Mouse (Mus musculus) intestine, embryonic 14.5 days (tissue): ENCODE results near the gene Cped1. TPM values are rescaled to one million over a fixed set of nuclear protein-coding genes. Genes with fewer than 3 reads are reported as not detected.

Experiments
- ATAC-seq: fragments of 200-750 bp; cut with Nextera tagmentation; replicated peaks from 2 replicates; pipeline ENCODE4 v1.8.0; 2017; ENCODE audit warnings: low read depth, moderate number of reproducible peaks, moderate TSS enrichment, moderate library complexity; ENCODE audit not compliant: low FRiP score, low TSS enrichment
- DNase-seq: peaks from one replicate; pipeline ENCODE4 v3.0.0-alpha.2; 2018; ENCODE audit warnings: low spot score
- H3K27ac ChIP-seq: fragments of 300-500 bp; sonication (generic); 2 replicates; pipeline ENCODE4 v1.5.1; 2014; ENCODE audit warnings: low read depth, mild to moderate bottlenecking, control low read depth
- H3K27me3 ChIP-seq: fragments of 300-500 bp; sonication (generic); replicated peaks from 2 replicates; pipeline ENCODE4 v1.6.1; 2014; ENCODE audit warnings: low read length, control low read depth; ENCODE audit not compliant: control insufficient read depth, insufficient read depth
- H3K36me3 ChIP-seq: fragments of 300-500 bp; sonication (generic); 2 replicates; pipeline ENCODE4 v1.6.1; 2014; ENCODE audit warnings: low read length, control low read depth; ENCODE audit not compliant: control insufficient read depth, insufficient read depth
- H3K4me1 ChIP-seq: fragments of 300-500 bp; sonication (generic); replicated peaks from 2 replicates; pipeline ENCODE4 v1.6.1; 2014; ENCODE audit warnings: low read length, control low read depth, mixed read lengths; ENCODE audit not compliant: control insufficient read depth, insufficient read depth
- H3K4me2 ChIP-seq: fragments of 300-500 bp; sonication (generic); 2 replicates; pipeline ENCODE4 v1.6.1; 2014; ENCODE audit warnings: low read length
- H3K4me3 ChIP-seq: fragments of 300-500 bp; sonication (generic); 2 replicates; pipeline ENCODE4 v1.5.1; 2014; ENCODE audit warnings: low read depth, low read length, control low read depth, mixed read lengths
- H3K9ac ChIP-seq: fragments of 300-500 bp; sonication (generic); 2 replicates; pipeline ENCODE4 v1.6.1; 2014; ENCODE audit warnings: mild to moderate bottlenecking, low read length
- H3K9me3 ChIP-seq: fragments of 300-500 bp; sonication (generic); 2 replicates; pipeline ENCODE4 v1.6.1; 2016; ENCODE audit warnings: low read length, control low read depth; ENCODE audit not compliant: control insufficient read depth
- WGBS: fragments of 180-500 bp; shearing (Covaris S2); extraction: QIAGEN DNeasy Blood & Tissue Kit; methylation state at CpG from one replicate; pipeline ENCODE4 v1.1.7; 2014; 5-methylcytosine and 5-hydroxymethylcytosine counted together
- polyA plus RNA-seq: library from polyadenylated mRNA; unstranded; fragments of >200 nt; fragmentation: Nextera tagmentation; extraction: Ambion mirVana; gene quantifications from 2 replicates; pipeline ENCODE4 v1.2.1, GENCODE M21; 2014

The Cped1 gene
- polyA plus RNA-seq, 1 experiment from 2014 or later, result 35.5 TPM

GRCm38 (mm10) chr6:22213187-22213586 lies 227.5 kb downstream of the Cped1 start:
- no peaks in the 10 kb centered on the region for H3K36me3 ChIP-seq
- H3K4me2 ChIP-seq, result no peak overlapping the region
- H3K9ac ChIP-seq, result no peak overlapping the region
- DNase-seq (no peak), ATAC-seq (no peak)
- H3K27me3 ChIP-seq, result no peaks in the 10 kb centered on the region
- no peaks in the 10 kb centered on the region for H3K9me3 ChIP-seq
- H3K4me3 ChIP-seq, result no peak overlapping the region
- 80% methylated on average over 5 of the region's 5 CpGs for WGBS
- no peak overlapping the region for H3K27ac ChIP-seq
- no peaks in the 10 kb centered on the region for H3K4me1 ChIP-seq

- 72% methylated on average over 3 of the region's 3 CpGs for WGBS
- Histone ChIP-seq H3K4me2 (no peak overlapping the region), H3K4me3 (no peak overlapping the region), H3K27ac (no peak overlapping the region), H3K27me3 (no peaks in the 10 kb centered on the region), H3K9me3 (no peaks in the 10 kb centered on the region), H3K9ac (no peak overlapping the region), H3K4me1 (no peaks in the 10 kb centered on the region), H3K36me3 (no peaks in the 10 kb centered on the region)
- ATAC-seq (no peak), DNase-seq (no peak)
These were observed 228.1 kb downstream of the Cped1 start for GRCm38 (mm10) chr6:22213813-22214212.

DNA sequence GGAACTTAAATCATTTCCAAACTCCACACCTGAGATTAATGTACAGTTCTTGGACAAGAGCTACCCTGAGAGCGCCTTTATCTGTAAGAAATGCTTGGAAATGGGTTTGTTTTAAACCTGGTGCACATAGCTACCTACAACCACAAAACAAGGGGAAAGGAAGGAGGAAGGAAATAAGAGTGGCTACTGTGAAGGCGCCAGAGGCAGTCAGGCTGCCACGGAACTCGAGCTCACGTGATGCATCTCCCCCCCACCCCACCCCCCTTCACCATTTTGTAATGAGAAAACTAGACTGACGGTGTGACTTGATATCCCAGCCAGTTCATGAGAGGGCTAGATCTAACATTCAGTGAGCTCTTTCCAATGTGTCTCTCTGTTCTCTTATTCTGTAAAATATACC lies 228.9 kb downstream of the Cped1 start:
- H3K4me3 ChIP-seq, result no peak overlapping the region
- H3K27me3 ChIP-seq, result no peaks in the 10 kb centered on the region
- WGBS, result 87% methylated on average over 6 of the region's 6 CpGs
- H3K4me1 ChIP-seq, result no peaks in the 10 kb centered on the region
- H3K27ac ChIP-seq, result no peak overlapping the region
- DNase-seq (no peak), ATAC-seq (no peak)
- H3K4me2 ChIP-seq, result no peak overlapping the region
- no peak overlapping the region for H3K9ac ChIP-seq
- no peaks in the 10 kb centered on the region for H3K9me3 ChIP-seq
- no peaks in the 10 kb centered on the region for H3K36me3 ChIP-seq

DNA sequence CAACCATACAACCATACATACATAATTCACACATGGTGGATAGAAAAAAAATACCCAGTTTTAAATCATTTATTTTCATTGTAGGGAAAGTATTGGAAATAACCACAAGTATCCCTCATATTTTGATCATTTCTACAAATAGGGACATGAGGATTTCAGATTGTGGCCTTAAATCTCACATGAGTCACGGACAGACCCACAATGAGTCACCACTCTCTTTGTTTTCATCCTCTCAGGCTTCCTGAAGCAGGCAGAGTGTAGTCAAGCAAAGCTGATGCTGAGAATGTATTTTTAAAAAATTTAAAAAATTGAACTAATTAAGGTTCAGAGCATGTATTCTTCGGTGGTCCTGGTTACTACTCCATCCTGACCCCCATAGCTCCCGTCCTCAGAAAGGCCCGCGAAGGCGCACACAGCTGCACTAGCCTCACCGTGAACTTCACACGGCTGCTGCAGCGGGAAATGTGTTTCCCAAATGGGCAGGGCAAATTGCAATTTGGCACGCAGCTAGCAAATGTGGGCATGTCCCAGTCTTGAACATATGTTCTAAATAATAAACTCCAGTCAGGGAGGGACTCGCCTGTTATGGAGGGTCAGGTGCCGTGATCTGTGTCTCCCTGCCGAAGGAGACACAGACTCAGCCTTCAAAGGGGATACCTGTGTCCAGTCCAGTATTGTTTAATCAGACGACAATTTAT lies 230.7 kb downstream of the Cped1 start:
- Histone ChIP-seq H3K9ac (no peak overlapping the region), H3K27me3 (no peaks in the 10 kb centered on the region), H3K9me3 (no peaks in the 10 kb centered on the region), H3K4me1 (no peaks in the 10 kb centered on the region), H3K4me3 (no peak overlapping the region), H3K36me3 (no peaks in the 10 kb centered on the region), H3K4me2 (no peak overlapping the region), H3K27ac (no peak overlapping the region)
- ATAC-seq (no peak), DNase-seq (no peak)
- WGBS, result 85% methylated on average over 14 of the region's 14 CpGs

- Histone ChIP-seq H3K9me3 (no peaks in the 10 kb centered on the region), H3K9ac (no peak overlapping the region), H3K4me3 (no peak overlapping the region), H3K27me3 (no peaks in the 10 kb centered on the region), H3K27ac (no peak overlapping the region), H3K4me2 (no peak overlapping the region), H3K36me3 (peaks cover 11% of the 10 kb centered on the region; the same call in 1 of the 2 replicates), H3K4me1 (no peaks in the 10 kb centered on the region)
- WGBS, result 93% methylated on average over 8 of the region's 8 CpGs
- ATAC-seq (no peak), DNase-seq (no peak)
These were observed 235.4 kb downstream of the Cped1 start for GRCm38 (mm10) chr6:22221134-22221533.

DNA sequence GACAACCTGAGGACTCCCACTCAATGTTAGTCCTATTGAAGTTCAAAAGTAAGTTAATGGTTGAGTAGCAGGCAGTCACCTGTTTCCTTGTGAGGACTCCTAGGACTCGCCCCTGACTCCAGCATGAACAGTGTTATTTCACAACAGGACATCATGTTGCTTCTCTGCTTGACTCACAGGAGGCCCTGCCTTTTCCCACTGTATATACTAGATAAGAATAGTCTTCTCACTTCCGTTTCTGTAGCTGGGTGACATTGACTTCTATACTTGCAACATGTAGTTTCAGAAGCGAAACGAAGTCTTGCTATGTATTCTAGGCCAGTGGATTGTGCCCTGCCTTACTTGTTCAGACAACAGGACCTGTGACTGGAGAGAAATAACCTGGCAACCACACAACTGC lies 236.4 kb downstream of the Cped1 start:
- Histone ChIP-seq H3K9ac (no peak overlapping the region), H3K9me3 (no peaks in the 10 kb centered on the region), H3K27ac (no peak overlapping the region), H3K4me1 (no peaks in the 10 kb centered on the region), H3K4me3 (no peak overlapping the region), H3K27me3 (no peaks in the 10 kb centered on the region), H3K36me3 (peaks cover 11% of the 10 kb centered on the region; the same call in 1 of the 2 replicates), H3K4me2 (no peak overlapping the region)
- no peak for ATAC-seq
- DNase-seq, result no peak
- 90% methylated on average over 4 of the region's 4 CpGs for WGBS

DNA sequence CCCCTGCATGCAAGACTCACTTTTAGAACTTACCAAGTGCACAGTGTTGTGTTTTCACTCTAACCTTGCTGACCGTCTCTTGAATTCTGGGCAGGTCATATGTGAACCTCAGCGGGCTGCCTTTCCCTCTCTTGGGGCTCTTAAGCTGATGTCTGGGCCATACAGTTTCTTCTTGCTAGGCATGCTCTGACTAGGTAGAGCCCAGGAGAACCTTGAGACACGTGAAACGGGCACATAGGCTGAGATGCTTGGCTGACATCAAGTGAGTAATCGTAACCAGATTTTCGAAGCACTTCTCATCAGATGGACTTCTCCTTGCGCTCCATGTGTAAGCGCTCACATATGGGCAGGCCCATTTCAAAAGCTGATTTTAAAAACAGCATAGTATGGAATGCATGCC lies 237.2 kb downstream of the Cped1 start:
- 92% methylated on average over 8 of the region's 8 CpGs for WGBS
- Histone ChIP-seq H3K9ac (no peak overlapping the region), H3K36me3 (peaks cover 11% of the 10 kb centered on the region; the same call in 1 of the 2 replicates), H3K9me3 (no peaks in the 10 kb centered on the region), H3K4me2 (no peak overlapping the region), H3K27me3 (no peaks in the 10 kb centered on the region), H3K4me1 (no peaks in the 10 kb centered on the region), H3K27ac (no peak overlapping the region), H3K4me3 (no peak overlapping the region)
- DNase-seq (no peak), ATAC-seq (no peak)

DNA sequence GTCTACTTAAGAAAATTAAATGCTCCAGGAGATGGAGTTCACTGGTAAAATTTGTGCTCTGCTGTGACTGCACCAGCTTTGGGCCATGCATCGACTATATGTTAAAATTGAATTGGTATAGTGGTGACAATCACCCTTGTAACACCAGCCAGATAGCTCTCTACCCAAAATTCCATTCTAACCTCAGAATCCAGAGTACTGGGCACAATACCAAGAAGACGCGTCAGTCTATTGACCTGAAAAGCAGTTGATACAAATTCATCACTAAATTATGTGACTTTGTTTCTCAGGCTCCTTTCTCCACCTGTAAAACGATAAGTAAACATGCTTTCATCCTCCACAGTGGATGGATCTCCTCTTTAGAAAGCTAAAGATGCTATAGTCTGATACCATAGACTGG lies 238.6 kb downstream of the Cped1 start:
- DNase-seq, result no peak
- H3K4me2 ChIP-seq, result no peak overlapping the region
- no peaks in the 10 kb centered on the region for H3K9me3 ChIP-seq
- H3K27ac ChIP-seq, result no peak overlapping the region
- H3K4me1 ChIP-seq, result no peaks in the 10 kb centered on the region
- ATAC-seq, result no peak
- WGBS, result 93% methylated on average over 4 of the region's 4 CpGs
- no peak overlapping the region for H3K9ac ChIP-seq
- H3K27me3 ChIP-seq, result no peaks in the 10 kb centered on the region
- H3K36me3 ChIP-seq, result peaks cover 11% of the 10 kb centered on the region; the same call in 1 of the 2 replicates
- no peak overlapping the region for H3K4me3 ChIP-seq

DNA sequence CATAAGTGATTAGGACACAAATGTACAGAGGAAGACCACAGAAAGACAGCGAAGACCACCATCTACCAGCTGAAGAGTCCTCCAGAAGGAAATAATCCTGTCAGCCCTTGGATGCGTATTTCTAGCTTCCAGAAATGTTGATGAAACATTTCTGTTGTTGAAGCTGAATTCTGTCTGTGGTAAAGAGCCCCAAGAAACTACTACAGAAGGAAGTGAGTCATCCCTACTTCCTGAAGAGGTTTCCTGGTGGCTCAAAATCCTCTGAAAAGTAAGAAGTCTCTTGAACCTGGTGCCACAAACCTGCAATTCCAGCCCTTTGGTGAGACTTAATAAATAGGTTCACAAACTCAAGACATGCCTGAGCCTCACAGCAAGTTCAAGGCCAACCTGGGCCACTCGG lies 245.5 kb downstream of the Cped1 start:
- H3K27me3 ChIP-seq, result no peaks in the 10 kb centered on the region
- no peaks in the 10 kb centered on the region for H3K36me3 ChIP-seq
- H3K4me3 ChIP-seq, result no peak overlapping the region
- ATAC-seq (no peak), DNase-seq (no peak)
- H3K4me1 ChIP-seq, result no peaks in the 10 kb centered on the region
- no peak overlapping the region for H3K4me2 ChIP-seq
- no peak overlapping the region for H3K27ac ChIP-seq
- H3K9ac ChIP-seq, result no peak overlapping the region
- no peaks in the 10 kb centered on the region for H3K9me3 ChIP-seq
- 91% methylated on average over 3 of the region's 3 CpGs for WGBS
